Mouse (Mus musculus): ENCODE measurements around the gene Rrnad1. TPM values are rescaled to one million over a fixed set of nuclear protein-coding genes. Genes with fewer than 3 reads are reported as not detected.

Rrnad1 gene
- total RNA-seq, 2 experiments from 2014 or later = 24.7 to 27.4 TPM

DNA sequence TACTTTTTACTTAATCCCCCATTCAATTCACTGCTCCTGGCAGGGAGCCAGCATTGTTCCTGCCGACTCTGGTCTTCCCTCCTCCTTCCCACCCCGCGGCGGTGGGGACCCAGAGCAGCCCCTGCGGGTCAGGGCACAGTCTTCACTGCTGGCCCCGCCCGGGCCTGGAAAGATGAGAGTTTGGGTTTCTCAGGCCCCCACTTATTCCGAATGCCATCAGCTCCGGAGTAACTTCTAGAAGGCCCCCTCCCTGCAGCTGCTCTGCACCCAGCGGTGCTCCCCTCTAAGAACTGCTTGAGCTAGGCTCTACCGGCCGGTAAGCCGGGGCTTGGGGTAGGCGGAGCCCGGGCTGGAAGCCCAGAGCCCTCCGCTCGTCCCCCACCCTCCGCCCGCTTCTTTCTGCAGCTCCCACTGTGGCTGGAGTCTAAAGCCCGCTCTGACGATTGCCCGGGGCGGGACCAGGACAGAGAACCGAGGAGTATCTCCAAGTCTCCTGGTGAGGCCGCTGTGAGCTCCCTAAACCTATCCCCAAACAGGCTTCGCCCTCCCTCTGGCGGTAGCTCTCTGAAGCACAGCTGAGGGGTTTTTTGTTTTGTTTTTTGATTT lies 30.2 kb upstream of the Rrnad1 start:
- peak; percentile 79 to 83 for DNase-seq (ENCODE audit: low spot score in 2 of 2)
- peak overlapping the region; percentile 55; the same call in 1 of the 2 replicates for H3K27ac ChIP-seq
- peak; percentile 86 for TF ChIP-seq CTCF (conservative IDR thresholded peaks at IDR 0.05)
- peak overlapping the region; percentile 53 for H3K4me3 ChIP-seq

DNA sequence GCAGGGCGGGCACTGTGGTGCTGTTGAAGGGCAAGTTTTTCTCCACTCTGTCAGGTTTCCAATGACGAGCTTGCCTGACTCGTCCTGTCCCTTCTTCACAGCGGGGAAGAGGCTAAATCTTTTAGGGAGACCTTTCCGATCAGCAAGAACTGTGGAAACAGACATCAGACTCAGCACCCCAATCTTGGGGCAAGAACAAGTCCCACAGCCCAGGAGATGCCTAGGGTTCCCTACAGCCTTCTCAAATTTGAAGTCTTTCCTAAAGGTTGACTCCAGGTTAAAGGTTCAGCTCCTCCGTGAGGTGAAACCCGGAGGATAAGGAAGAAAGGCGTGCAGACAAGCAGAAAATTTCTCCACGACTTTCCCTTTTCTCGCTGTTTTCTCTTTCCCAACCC lies 29.7 kb upstream of the Rrnad1 start:
- TF ChIP-seq CTCF (conservative IDR thresholded peaks at IDR 0.05) = no peak
- DNase-seq (ENCODE audit: low spot score in 2 of 2) = no peak
- Histone ChIP-seq H3K4me3 (peak overlapping the region; percentile 53), H3K27ac (peak overlapping the region; percentile 55; the same call in 1 of the 2 replicates)

DNA sequence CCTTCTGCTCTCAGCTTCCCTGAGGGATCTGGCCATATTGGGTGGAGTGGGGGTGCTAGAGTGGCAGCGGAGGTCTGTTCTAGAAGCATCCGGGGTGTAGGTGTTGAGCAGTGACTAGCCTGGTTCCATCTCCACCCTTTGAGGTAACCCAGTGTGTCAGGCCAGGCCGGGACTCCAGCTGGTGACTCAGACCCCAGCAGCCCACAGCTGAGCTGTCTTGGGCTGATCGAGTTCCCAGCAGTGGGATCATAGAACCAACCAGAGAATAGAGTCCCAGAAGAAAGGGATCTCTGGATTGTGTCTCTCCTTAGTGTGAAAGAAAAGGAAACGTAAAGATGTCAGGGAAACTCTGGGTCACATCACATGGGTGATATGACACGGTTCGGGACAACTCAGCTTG lies 28.9 kb upstream of the Rrnad1 start:
- no peak for DNase-seq (ENCODE audit: low spot score in 2 of 2)
- H3K27ac ChIP-seq = no peak overlapping the region
- TF ChIP-seq CTCF (conservative IDR thresholded peaks at IDR 0.05) = no peak

DNA sequence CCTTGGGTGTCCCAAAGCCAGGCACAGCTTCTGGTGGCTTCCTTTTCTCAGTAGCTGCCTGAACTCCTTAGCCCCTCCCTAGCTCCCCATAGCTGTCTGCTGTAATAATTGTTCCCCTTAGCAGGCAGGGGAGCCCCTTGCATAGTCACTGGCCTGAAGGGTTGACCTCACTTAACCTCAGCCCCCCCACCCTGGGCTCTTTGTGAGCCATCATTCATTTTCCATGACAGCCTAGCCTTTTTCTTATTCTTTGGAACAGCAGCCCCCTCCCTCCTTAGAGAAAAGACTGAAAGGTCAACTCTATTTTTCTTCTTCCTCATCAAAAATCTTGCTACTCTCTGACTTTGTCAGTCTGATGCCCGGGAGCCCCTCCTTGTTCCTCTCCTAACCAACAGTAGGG lies 28.4 kb upstream of the Rrnad1 start:
- H3K4me3 ChIP-seq = no peak overlapping the region
- no peak for TF ChIP-seq CTCF (conservative IDR thresholded peaks at IDR 0.05)
- DNase-seq (ENCODE audit: low spot score in 2 of 2) = no peak
- H3K27ac ChIP-seq = no peak overlapping the region

More for the DNA sequence above, 28.9 kb upstream of the Rrnad1 start:
- H3K4me3 ChIP-seq = no peak overlapping the region

DNA sequence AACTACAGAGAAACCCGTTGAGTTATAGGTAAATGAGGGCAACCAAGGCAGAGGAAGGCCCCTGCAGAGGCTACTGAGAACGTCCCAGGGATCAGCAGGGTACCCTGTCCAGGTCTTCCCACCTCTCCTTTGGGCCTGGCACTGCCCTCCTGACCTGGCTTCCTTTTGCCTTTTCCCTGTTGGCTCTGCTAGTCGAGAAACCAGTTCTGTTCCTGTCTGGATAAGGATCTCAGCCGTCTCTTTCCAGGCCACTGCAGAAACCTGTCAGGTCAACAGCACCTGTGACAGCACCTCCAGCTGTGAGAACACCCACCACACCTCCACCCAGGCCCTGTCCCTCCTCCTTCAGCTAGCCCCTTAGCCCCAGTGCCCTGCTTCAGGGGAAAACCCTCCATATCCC lies 28.0 kb upstream of the Rrnad1 start:
- H3K4me3 ChIP-seq = no peak overlapping the region
- no peak for TF ChIP-seq CTCF (conservative IDR thresholded peaks at IDR 0.05)
- H3K27ac ChIP-seq = no peak overlapping the region
- no peak for DNase-seq (ENCODE audit: low spot score in 2 of 2)

DNA sequence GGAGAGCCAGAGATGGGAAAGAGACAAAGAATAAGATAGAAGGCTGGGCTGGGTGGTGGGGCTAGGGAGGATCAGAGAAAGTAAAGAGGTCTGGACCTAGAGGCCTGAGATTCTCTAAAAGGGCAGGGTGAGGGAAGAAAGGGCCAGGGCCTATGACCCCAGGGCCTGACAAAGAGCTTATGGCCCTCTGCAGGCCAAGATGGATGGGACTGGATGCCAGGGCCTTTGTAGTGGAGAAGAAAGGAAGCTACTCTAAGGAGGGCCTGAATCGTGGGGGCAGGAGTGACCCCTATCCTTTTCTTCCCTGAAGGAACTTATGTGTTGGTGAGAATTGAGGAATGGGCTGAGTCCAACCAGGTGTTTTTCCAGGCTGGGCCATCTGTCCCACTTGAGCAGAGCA lies 27.5 kb upstream of the Rrnad1 start:
- TF ChIP-seq CTCF (conservative IDR thresholded peaks at IDR 0.05) = no peak
- Histone ChIP-seq H3K27ac (no peak overlapping the region), H3K4me3 (no peak overlapping the region)
- no peak for DNase-seq (ENCODE audit: low spot score in 2 of 2)

DNA sequence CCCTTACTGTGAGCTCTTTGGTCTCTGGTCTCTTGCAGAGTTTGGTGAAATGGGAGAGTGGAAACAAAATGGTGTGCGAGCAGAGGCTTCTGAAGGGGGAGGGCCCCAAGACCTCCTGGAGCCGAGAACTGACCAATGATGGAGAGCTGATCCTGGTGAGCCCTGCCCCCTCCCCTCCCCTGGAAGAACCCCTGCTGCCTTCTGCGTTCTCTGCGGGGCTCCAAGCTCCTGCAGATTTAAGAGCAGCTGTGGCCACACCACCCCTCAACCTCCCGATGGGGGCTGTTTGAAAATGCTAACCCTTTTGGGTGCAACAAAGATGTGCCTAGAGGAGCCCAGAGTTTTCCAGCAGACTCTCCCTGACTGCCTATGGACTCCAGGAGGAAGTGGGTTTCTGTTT lies 21.9 kb upstream of the Rrnad1 start:
- TF ChIP-seq CTCF (conservative IDR thresholded peaks at IDR 0.05) = no peak
- DNase-seq (ENCODE audit: low spot score in 2 of 2) = no peak
- Histone ChIP-seq H3K4me3 (no peak overlapping the region), H3K27ac (no peak overlapping the region)

DNA sequence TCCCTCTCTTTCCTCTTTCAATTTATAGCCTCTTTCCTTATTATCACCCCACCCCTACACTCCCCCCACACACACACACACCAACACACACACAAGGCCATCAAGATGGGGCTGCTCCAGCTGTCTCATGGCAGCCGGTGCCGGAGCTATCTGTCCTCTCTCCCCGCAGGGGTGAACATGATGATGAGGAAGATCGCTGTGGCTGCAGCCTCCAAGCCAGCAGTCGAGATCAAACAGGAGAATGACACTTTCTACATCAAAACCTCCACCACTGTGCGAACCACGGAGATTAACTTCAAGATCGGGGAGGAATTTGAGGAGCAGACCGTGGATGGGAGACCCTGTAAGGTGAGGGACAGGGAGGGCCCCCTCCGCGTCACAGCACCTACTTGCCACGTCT lies 21.4 kb upstream of the Rrnad1 start:
- no peak for DNase-seq (ENCODE audit: low spot score in 2 of 2)
- no peak overlapping the region for H3K4me3 ChIP-seq
- no peak for TF ChIP-seq CTCF (conservative IDR thresholded peaks at IDR 0.05)
- H3K27ac ChIP-seq = no peak overlapping the region

DNA sequence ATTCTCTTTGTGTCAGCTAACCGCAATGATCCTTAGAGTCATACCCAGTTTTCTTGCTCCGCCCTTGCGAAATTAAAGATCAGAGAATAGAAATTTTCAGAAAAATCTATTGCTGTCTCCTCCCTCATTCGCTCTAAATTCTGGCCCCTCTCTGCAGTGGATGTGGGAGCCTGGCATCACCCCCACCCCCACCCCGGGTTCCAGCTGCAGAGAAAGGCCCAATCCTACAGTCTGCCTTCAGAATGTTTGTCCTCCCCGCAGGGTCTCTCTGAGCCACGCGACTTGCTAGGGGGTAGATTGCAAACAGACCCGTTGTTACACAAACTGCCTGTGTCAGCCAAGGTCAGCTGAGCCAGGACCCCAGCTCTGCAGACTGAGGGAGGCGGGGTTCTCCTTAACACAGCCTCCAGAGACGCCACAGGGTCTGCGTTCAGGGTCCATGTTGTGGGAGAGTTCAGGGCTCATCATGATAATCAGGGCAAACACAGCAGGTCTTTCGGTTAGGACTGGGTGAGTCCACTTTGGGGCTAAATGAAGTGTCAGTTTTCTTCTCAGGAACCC lies 19.5 kb upstream of the Rrnad1 start:
- Histone ChIP-seq H3K4me3 (no peak overlapping the region), H3K27ac (no peak overlapping the region)
- DNase-seq (ENCODE audit: low spot score in 2 of 2) = no peak
- TF ChIP-seq CTCF (conservative IDR thresholded peaks at IDR 0.05) = no peak

DNA sequence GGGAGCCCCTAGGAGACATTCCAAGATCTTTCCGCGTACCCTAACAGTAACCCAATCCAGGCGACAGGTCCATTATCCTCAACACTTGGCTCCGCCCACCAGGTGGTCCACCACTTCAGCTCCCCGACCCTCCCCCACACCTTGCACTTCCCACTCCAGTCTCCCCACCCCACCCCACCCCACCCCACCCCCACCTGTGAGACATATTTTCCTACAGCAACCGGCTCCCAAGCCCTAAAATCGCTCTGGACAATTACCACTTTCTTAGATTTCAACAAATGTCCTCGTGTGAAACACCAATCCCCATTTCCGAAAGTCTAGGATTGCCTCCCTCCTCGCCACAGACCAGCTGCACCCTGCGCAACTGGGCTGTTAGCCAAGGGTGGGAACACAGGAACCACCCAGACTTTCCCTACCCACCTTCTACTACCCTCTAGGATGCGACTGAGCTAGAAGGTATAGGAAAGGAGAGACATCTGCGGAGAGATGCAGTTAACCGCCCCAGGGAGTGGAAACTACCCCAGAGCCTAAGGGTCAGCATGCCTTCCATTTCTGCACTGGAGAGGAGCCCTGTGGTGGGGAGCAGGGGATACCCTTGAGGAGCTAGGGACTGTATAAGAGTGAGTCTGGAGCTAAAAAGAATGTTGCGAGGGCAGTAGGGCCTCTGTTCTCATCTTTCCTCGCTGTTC lies 18.9 kb upstream of the Rrnad1 start:
- no peak overlapping the region for H3K4me3 ChIP-seq

DNA sequence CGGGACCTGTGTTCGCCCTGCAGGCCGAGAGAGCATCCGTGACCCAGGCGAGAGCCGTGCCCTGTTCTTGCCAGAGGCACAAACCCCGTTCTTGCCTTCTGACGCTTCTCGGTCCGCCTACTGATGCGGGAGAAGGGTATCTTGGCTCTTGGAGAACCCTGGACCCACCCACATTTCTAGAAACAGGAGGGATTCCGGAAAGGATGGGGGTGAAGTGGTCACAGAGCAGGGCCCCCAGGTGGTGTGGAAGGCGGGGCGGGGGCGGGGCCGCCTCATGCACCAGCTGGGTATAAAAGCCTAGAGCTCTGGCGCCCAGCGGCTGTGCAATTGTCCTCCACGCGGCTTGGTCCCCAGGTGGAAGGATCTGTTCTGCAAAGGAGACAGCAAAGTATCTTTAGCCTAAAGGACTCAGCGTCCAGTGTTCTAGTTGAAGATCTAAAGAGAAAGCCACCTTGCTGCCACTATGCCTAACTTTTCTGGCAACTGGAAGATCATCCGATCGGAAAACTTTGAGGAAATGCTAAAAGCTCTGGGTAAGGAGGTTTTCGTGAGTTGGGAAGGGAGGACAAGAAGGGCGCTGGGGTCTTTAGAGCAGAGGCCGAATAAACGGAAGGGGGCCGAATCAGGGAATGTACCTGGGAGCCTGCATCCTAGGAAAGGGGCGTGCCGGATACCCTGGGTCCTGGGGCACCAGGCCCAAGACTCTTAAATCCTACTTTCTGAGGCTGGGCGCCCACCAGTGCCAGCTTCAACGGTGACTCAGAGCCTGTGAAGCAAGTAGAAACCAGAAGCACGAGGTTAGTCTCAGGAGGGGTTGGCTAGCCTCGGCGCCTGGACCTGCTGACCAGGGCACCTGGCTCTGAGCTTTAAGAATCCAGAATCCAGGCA lies 18.1 kb upstream of the Rrnad1 start, which contains the start of gene Crabp2:
Crabp2 (plus strand) TSS at position 289 of the 888 bp plus-strand sequence.
- no peak within 1 kb of the TSS for H3K27ac ChIP-seq
- no peak for TF ChIP-seq CTCF (conservative IDR thresholded peaks at IDR 0.05)
- no peak for DNase-seq (ENCODE audit: low spot score in 2 of 2)
- H3K4me3 ChIP-seq = peak within 1 kb of the TSS; percentile 47

More for the DNA sequence above, 18.9 kb upstream of the Rrnad1 start:
- H3K27ac ChIP-seq = no peak overlapping the region
- no peak for TF ChIP-seq CTCF (conservative IDR thresholded peaks at IDR 0.05)
- no peak for DNase-seq (ENCODE audit: low spot score in 2 of 2)

DNA sequence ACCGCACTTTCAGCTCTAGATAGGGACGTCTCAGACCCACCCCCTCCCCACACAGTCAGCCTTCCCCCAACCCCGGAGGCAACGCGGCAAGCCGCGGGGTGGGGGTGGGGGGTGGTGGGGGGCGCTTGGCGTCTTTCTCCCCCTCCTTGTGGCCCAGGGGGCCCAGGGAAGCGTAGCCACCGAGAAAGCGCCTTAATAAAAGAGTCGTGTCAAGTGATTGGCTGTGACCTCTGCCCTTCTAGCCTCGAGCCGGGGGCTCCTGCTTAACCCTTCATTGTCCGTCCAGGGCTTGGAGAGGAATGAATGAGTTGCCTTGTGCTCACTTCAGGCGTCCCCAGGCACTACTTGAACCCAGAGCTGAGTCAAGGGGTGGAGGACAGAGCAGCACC lies 17.3 kb upstream of the Rrnad1 start:
- H3K4me3 ChIP-seq = peak overlapping the region; percentile 47
- H3K27ac ChIP-seq = no peak overlapping the region
- DNase-seq (ENCODE audit: low spot score in 2 of 2) = no peak
- TF ChIP-seq CTCF (conservative IDR thresholded peaks at IDR 0.05) = no peak
